Mouse (Mus musculus): ENCODE results near the gene Pax2. TPM values are rescaled to one million over a fixed set of nuclear protein-coding genes. Genes with fewer than 3 reads are reported as not detected.

Pax2 gene
- total RNA-seq, 2 experiments from 2014 or later, result not detected

DNA sequence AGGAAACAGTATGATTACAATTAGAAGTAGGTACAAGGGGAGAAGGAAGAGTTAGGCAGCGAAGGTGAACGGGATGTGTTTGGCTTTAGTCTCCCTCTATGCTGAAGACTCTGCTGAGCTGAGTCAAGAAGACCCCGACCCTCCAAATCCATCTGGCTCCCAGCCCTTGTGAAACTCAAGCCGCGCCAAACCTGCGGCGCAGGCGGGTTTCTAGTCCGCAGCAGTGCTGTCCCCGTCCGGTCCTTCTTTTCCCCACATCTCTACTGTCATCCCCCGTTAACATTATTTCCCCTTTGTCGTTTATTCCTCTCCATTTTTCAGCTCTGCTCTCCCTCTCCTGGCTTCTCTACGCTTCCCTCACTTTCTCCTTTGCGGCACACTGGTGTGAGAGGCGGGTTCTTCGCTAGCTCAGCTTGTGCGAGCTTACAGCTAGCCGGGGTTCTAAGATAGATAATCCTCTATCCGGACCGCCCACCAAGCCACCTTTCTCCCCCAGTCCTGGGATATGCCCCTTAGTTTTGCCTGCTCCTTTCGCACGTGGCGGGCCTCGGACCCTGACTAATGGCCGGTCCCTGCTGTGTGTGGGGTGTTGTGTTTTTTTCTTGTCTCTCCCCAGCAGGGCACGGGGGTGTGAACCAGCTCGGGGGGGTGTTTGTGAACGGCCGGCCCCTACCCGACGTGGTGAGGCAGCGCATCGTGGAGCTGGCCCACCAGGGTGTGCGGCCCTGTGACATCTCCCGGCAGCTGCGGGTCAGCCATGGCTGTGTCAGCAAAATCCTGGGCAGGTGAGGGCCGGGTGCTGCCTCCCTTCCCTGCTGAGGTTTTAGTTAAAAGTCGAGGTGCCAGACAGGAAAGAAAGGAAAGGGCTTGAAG is 4.7 kb downstream of the Pax2 start:
- intact Hi-C loops (cut with DNase I), result no loop called here
- no peak for DNase-seq (ENCODE audit: low spot score)

DNA sequence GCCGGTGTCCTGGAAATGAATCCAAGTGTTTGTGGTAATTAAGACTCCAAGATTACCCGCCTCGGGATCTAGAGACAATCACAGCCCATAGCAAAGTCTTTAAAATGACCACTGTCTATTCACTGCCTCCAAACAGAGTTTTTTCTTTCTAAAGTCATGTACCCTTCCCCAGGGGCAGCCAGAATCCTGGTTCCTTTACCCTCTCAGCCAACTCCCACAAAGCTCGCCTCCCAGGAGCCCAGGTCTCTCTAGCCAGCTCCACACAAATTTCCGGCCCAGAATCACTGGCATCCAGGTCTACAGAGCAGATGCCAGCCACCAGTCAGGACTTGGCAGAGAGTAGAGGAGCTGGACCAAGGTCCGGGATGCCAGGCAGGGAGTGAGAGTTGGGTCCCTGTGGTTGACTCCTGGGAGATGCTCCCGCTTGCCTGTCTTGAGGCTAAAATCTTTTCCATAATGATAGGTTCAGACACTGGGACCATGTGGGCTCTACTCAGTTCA is 6.3 kb downstream of the Pax2 start:
- intact Hi-C loops (cut with DNase I), result no loop called here
- no peak for DNase-seq (ENCODE audit: low spot score)

DNA sequence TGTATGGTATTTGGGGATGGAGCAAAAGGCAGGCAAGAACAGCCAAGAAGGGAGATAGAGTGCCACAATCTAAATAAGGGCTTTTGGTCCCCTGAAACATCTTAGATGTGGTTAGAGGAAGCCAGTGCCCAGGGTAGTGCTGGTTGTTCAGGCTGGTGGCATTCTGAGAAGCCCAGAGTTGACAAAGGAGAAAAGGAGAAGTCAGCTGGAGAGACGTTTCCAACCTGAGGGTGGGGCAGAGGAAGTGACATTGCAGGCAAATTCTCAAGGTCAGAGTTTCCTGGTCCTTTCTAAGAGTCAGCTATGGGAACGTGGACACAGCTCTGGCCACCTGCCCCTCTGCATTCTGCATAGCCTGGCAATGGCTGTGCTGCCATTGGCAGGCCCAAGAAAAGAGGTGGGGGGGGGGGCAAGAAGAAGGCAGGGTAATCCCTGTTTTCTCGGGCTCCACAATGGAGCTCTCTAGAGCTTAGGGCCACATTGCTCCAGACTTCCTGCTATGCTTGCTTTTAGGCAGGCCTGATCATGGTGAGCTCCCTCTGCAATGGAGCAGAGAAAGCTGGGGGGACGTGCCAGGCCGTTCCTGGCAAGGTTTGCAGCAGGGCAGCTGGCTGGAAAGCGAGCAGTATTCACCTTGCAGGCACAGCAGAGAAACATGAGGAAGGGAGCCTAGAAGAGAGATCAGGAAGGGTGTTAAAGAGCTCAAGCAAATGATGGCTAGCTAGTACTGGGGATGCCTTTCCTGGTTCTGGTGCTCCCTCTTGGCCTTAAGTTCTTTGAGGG is 14.6 kb downstream of the Pax2 start:
- DNase-seq (ENCODE audit: low spot score), result no peak
- intact Hi-C loops (cut with DNase I), result no loop called here

DNA sequence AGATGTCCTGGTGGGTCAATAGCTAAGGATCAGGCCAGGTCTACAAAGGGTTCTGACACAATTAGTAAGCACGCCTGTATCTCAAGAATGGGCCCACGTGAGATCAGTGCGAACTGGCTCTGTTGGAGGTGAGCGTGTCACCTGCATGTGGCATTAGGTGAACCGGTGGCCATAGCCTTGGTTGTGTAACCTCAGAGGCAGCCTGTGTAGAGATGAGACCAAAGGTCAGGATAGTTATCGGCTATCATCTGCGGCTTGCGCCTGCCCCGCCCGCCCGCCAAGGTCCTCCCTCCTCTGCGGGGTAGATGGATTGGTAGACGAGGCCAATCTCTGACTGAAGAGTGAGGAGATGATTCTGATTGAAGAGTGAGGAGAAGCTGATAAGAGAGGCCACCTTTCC is 15.7 kb downstream of the Pax2 start:
- intact Hi-C loops (cut with DNase I), result no loop called here
- no peak for DNase-seq (ENCODE audit: low spot score)

DNA sequence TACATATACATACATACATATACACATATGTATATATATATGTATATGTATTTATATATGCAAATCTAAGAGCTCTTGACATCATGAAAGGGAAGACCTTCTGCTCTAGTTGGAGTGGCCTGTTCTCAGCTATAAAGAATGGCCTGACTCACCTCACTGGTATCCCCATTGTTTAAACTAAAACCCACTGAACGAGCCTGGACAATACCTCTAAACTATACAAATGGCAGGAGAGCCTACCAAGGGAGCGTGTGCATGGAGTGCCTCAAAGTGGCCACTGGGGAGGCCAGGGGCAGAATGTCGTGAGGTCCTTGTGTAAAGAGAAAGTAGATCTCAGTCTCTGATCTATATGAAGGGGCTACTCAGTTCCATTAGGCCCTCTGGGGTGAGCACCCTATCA is 26.1 kb downstream of the Pax2 start:
- intact Hi-C loops (cut with DNase I), result no loop called here
- no peak for DNase-seq (ENCODE audit: low spot score)

DNA sequence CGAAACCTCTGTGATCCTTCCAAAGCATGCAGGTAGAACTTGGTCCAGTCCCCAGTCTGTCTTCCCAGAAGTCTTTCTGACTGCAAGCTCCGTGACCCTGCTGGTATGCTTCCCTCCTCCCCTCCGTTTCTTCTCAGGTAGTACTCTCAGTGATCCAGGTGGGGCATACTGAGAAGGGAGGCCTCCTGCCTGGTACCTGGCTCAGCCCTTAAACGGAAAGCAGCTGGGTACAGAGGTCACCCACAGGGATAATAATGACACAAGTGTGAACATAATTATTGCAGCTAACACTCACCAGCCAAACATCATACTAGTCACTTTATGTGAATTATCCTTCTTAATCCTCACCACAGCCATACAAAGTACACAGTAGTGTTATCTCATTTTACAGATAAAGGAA is 28.5 kb downstream of the Pax2 start:
- DNase-seq (ENCODE audit: low spot score), result no peak
- intact Hi-C loops (cut with DNase I), result no loop called here

DNA sequence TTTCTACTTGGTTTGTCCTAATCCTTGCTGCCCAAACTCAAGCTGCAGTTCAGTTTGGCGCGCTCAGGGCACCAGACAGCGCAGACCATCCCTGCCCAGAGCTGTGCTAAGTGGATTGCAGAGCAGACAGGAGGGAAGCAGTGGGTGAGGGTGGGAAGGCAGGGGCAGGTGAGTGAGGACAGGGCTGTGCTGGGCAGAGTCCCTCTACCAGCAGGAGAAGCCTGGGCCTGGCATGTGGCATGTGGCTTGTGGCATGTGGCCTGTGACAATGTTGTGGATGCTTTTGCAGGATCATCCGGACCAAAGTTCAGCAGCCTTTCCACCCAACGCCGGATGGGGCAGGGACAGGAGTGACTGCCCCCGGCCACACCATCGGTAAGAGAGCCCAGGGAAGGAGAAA is 32.6 kb downstream of the Pax2 start:
- intact Hi-C loops (cut with DNase I), result no loop called here
- DNase-seq (ENCODE audit: low spot score), result no peak

DNA sequence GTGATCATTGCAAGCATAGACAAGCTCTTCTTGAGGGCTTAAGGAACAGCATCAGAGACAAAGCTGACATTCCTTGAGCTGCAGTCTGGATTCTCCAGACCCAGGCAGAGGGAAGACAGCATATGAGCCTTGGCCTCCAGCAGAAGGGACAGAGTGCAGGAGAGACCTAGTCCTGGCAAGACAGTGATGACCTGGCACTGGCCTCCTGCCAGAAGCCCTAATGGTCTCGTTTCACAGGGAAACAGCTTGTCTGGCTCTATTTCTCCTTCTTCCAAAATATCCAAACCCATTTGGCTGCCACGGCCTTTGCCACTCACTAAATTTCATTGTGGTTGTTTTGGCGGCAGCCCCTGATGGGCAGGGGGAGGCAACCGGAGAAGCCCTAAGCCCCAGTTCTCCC is 36.1 kb downstream of the Pax2 start:
- intact Hi-C loops (cut with DNase I), result no loop called here
- DNase-seq (ENCODE audit: low spot score), result no peak

DNA sequence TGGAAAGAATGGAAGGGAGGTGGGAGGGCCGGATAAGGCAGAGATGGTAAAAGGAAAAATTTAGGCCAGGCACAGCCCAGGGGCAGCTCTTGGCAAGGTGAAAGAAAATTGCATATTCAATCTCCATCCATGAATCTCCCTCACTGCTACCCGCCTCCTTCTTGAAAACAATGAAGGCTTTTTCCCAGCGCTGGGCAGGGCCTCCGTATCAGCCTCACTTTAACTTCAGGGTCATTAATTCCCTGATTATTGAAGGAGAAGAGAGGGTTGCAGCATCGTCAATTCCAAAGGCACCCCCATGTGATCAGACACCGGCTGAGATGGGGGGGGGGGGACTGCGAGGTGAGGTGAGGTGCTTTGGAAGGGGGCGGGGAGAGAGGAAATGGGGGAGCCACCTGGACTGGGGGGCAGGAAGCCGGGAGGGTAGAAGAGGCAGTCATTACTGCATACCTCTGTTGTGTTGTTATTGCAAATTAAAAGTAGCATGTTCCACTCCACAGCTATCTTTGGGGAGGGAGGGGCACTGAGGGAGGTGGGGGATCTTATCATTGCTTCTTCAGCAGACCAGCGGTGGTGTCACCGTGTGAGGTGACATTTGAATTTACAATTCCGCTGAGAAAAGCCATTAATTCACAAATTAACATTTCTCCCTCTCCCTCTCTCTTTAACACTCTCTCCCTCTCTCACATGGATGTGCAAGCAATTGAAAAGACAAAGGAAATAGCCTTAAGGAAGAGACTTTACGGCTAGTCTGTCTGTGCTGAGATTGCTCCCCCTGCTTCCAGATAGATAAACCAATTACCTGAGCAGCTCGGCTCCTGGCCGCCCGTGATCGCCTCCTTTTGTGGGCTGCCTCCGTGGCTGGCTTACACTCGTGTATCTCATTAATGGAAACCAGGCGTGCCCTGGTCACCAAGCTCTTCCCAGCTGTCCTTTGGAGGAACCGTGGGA is 41.5 kb downstream of the Pax2 start:
- no peak for DNase-seq (ENCODE audit: low spot score)
- intact Hi-C loops (cut with DNase I), result no loop called here

DNA sequence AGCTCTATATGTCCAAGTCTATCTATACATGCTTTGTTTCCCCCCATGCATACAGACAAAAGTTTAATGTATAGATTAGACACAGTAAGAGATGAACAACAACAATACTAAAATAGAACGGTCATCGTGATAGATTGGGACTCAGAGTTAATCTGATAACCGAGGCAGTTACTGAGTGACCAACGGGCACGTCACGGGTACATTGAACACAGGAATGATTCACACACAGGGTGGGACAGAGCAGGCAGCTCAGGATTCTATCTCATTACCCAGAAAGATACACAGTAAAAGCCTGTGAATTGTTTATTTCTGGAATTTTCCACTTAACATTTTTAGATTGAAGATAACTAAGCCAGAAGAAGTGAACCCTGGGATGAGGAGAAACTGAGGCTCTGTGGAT is 42.9 kb downstream of the Pax2 start:
- intact Hi-C loops (cut with DNase I), result no loop called here

DNA sequence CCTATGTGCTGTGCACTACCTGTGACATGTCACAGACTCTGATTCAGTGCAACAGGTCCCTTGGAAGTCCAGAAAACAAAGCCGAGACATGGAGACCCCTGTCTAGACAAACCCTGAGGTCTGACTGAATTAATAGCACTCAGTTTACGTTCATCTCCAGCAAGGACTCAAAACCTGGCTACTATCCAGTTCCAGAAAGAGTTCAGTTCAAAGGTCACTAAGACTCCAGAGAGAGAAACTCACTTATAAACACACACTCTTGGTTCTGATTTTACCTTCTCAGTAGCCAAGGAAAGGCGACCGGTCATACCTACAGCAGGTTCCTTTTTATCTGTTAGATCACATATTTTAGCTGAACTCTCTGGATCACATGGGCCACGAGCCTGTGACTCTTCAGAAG is 43.3 kb downstream of the Pax2 start:
- DNase-seq (ENCODE audit: low spot score), result no peak

More for the DNA sequence above, 42.9 kb downstream of the Pax2 start:
- DNase-seq (ENCODE audit: low spot score), result no peak

DNA sequence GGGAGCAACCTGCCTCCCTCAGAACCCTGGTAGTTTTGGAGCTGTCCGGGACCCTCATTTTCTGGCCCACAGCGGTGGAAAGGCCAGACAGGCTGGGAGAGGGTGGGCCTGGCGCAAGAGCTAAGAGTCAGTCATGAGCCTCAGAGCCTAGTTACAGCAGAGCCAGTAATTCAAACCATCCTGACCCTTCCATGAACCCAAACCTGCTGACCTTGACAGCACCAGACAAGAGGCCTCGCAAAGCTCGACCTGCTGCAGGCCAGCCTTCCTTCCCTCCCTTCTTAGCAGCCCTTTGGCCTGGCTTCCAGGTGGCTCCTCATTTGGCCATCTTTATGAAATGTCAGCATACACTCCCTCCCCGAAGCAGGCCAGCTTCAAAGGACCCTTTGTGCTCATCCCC is 44.5 kb downstream of the Pax2 start:
- intact Hi-C loops (cut with DNase I), result no loop called here
- DNase-seq (ENCODE audit: low spot score), result no peak

More for the DNA sequence above, 43.3 kb downstream of the Pax2 start:
- intact Hi-C loops (cut with DNase I), result no loop called here

DNA sequence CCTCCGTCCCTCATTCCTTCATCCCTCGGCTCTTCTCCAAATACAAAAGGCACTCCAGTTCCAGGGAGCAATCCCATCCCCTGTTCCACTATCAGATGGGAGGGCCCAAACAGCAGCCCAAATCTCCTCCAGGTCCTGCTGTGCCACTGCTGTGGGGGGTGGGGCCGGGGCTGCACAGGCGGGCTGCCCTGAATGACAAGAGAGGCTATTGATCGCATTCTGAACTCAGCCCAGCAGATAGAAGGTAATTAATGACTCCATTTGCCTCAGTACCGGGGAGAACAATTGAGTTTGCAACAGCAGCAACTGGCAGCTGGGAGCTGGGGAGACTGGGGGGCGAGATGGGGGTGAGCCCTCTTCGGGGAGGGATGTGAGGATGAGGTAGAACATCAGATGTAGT is 52.9 kb downstream of the Pax2 start:
- no peak for DNase-seq (ENCODE audit: low spot score)
- intact Hi-C loops (cut with DNase I), result no loop called here

DNA sequence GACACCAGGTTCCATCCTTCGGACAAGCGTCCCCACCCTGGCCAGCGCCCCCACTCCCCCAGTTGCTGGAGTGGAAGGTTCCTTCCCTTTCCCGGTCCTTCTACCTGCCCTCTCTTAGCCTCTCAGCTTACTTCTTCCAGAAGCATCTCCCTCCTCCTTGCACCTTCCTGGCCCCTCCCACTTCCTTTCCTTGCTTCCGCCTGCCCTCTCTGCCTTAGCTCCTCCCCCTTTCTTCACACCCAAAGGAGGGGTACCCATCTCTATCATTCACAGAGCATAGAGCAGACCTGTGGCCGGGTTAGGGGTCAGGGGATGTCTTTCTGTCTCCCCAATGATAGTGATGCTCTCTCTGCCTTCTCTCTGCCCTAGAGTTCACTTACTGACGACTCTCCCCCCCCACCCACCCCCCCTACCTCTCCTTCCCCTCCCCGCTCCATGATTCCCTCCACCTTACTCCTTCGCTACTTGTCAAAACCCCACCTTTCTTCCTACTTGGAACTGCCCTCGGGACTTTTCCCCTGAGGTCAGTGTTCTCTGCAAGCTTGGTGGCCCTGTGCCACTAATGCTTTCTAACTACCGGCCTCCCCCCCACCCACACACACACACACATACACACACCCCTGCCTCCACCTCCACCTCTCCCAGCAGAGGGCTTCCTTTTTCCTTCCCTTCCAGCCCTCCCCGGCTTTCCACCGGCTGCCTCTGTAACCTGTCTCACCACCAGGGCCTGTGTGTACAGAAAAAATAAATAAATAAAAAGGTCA is 57.0 kb downstream of the Pax2 start:
- intact Hi-C loops (cut with DNase I), result no loop called here
- DNase-seq (ENCODE audit: low spot score), result no peak

DNA sequence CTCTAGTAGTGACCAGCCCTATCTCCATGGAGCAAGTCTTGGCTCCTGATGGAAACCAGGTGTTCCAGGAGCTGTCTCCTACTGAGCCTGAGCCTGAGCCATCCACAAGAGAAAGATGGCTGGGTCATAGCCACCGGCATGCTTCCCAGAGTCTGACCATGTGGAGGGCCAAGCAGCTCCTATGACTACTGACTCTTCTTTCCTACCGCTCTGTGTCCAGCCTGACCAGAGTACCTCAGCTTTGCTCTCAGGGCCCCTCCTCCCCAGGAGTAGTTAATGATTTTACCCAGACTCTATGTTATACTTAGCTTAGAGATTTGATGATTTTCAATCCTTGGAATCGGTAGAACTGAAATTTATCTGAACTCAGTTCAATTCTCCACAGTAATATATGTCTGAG is 59.3 kb downstream of the Pax2 start:
- no peak for DNase-seq (ENCODE audit: low spot score)
- intact Hi-C loops (cut with DNase I), result no loop called here

DNA sequence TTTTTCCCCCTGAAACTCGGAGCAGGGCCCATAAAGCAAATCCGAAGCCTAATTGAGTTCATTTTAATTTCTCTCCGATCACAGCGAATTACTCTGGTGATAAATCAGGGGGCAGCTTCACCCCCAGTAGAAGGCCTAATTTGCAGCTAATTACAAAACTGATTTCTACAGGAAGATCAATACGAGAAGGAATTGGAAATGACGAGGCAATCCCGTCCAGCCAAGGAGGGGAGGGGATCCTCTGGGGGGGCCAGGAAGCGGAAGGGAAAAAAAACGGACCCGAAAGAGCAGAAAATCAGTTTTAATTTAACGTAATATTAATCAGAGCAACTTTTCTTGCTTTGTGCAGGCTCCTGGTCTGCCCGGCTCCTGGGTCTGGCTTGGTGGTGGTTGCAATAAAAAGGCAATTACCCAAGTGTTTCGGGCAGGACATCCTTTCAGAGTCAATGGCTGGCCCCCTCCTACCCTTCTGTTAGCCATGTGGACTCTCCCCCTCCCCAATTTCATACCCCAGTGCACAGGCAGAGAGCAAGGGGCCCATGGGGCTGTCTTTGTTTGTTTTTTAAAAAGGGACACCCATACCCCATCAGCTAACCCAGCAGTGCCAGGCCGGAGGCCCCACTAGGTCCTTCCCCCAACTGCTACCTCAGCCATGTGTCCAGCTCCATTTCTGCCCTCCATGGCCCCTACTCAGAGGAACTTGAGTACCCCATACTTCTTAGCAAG is 61.7 kb downstream of the Pax2 start:
- intact Hi-C loops (cut with DNase I), result no loop called here
- no peak for DNase-seq (ENCODE audit: low spot score)

DNA sequence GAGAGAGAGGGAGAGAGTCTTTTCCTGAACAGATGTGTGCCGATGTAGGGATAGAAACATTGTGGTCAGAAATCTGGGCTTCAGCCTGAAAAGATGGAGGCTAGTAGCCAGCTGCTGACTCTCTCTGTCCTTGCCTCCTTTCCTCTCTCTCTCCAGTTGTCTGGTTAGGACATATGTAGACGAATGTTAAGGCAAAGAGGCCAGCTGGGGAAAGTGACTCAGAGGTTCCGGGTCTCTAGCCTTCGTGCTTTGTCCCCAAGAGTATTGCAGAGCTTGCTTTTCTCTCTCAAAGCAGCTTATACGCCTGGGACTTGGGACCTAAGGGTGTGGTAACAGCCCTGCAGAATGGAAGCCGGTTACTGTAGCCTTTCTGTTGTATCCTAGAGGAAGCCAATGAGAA is 62.8 kb downstream of the Pax2 start:
- intact Hi-C loops (cut with DNase I), result no loop called here
- DNase-seq (ENCODE audit: low spot score), result no peak

DNA sequence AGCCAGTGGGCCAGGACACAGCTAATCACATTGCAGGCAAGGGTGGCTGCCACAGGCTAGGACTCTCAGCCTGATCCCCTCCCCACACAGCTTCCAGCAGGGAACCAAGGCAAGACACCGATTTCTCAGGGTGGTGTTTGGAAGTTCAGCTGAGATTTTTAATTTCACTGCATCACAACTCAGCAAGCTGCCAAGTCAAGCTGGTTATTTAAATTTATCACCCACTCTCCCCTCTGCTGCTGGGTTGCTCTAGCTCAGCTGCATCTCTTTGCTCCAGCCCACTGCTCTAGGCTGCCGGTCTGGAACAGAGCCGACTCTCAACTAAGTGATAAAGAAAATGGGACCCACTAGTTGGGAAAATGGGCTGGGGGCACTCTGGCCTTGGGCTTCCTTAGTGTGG is 65.7 kb downstream of the Pax2 start:
- intact Hi-C loops (cut with DNase I), result no loop called here

DNA sequence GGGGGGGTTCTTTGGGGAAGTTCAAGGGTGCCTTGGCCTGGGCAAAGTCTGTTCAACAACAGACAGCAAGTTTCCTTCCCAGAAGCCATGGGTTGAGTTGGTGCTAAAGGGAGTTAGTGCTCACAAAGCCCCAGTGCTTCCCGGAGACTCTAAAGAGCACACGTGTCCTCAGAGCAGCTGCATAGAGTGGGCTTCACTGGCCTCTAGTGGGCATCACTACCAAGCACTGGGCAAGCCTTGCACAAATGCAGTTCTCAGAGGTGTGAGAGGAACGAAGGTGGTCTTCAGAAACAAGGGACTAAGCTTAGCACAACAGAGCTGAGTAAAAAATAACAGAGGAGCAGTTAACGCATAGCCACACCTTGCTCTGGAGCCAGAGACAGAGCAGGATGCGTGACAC is 66.5 kb downstream of the Pax2 start:
- no peak for DNase-seq (ENCODE audit: low spot score)
- intact Hi-C loops (cut with DNase I), result no loop called here

More for the DNA sequence above, 65.7 kb downstream of the Pax2 start:
- DNase-seq (ENCODE audit: low spot score), result no peak

All from heart, postnatal 25 days (tissue).